Mouse (Mus musculus): ENCODE data around the gene Ces2e. TPM values are rescaled to one million over a fixed set of nuclear protein-coding genes. Genes with fewer than 3 reads are reported as not detected.

The Ces2e gene
- not detected for total RNA-seq (2023)

GRCm38 (mm10) chr8:104925972-104926596 lies at the start of gene Ces2e:
Gene Ces2e, plus strand, starts transcription at chr8:104926260.

GRCm38 (mm10) chr8:104947056-104947455 lies 21.0 kb downstream of the Ces2e start, which contains the start of gene Ces2f:
Gene Ces2f, plus strand, starts transcription at chr8:104947356.

GRCm38 (mm10) chr8:104961537-104961961 lies 35.5 kb downstream of the Ces2e start, which contains the start of gene Ces2g:
Gene Ces2g, plus strand, starts transcription at chr8:104961718.

Other genes starting within 250 kb of the Ces2e start
- gene Ces2a, start 192.3 kb upstream of the Ces2e start, total RNA-seq (2023) = not detected
- not detected for gene Ces2b, start 94.7 kb upstream of the Ces2e start, total RNA-seq (2023)
- gene Ces2c, start 79.2 kb upstream of the Ces2e start, total RNA-seq (2023) = not detected
- gene Ces2f, start 21.1 kb downstream of the Ces2e start, total RNA-seq (2023) = not detected
- not detected for gene Ces2g, start 35.5 kb downstream of the Ces2e start, total RNA-seq (2023)
- gene Ces2h, start 74.6 kb downstream of the Ces2e start, total RNA-seq (2023) = not detected
- gene Ces3a, start 122.3 kb downstream of the Ces2e start, total RNA-seq (2023) = not detected
- not detected for gene Ces3b, start 157.5 kb downstream of the Ces2e start, total RNA-seq (2023)
- gene Ces4a, start 205.5 kb downstream of the Ces2e start, total RNA-seq (2023) = not detected
- 10 to 100 TPM; 79.9 to 88.1 TPM for gene Cbfb, start 244.4 kb downstream of the Ces2e start, total RNA-seq (2023)

Data from monocyte, adult 59 days (primary cell).